Mouse (Mus musculus): ENCODE data around the gene Wscd2. TPM values are rescaled to one million over a fixed set of nuclear protein-coding genes. Genes with fewer than 3 reads are reported as not detected.
"Not testable (repeated sequence)": the region's sequence is repeated elsewhere in the genome, so short reads cannot be mapped to it uniquely, and the experiment has no call there.

The Wscd2 gene
- total RNA-seq, 2 experiments from 2014 or later = 2.7 to 4.6 TPM

- DNase-seq = no peak
These were observed 94.3 kb downstream of the Wscd2 start for GRCm38 (mm10) chr5:113584439-113584838.

DNA sequence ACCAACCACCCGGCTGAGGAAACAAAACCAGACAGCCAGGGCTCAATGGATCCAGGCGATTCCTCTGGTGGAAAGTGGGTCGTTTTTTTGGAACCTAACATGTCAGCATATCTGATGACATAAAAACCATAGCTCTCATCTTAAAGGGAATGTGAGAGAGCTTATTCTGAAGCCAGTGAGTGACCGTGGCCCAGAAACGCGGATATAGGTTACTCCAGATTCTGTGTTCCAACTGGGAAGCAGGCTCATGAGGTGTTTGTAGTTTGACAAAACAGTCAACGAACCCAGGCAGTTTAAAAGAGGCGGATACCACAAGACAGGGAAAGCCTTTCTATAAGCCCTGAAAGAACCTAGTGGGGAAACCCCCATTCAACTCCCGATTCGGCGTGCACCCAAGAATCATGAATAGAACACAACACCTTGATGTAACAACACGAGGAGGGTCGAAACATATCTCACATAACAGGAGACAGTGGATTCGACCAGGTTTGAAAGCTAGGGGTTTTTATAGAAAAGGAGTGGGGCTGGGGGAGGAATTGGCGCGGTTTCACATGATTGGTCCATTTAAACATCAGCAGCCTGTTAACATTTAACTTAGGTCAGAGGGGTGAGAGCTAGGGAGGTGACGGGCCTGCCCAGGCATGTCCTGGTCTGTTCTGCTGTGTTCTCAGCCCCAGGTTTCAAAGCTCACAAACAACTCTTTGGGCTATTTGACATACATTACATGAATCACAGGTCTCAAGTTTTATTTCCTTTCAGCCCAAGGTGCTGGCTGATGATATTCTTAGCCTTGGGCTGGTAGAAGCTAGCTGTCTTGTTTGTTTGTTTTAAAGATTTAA, 95.7 kb downstream of the Wscd2 start:
- not testable (repeated sequence) for DNase-seq

DNA sequence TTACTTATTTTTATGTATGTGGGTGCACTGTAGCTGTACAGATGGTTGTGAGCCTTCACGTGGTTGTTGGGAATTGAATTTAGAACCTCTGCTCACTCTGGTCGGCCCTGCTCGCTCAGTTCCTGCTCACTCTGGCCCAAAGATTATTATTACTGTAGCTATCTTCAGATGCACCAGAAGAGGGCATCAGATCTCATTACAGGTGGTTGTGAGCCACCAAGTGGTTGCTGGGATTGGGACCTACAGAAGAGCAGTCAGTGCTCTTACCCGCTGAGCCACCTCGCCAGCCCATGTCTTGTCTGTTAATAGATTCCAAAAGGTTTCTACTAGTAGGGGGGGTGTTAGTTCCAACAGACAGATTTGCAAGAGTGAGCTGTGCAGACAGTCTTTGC, 96.3 kb downstream of the Wscd2 start:
- not testable (repeated sequence) for DNase-seq

DNA sequence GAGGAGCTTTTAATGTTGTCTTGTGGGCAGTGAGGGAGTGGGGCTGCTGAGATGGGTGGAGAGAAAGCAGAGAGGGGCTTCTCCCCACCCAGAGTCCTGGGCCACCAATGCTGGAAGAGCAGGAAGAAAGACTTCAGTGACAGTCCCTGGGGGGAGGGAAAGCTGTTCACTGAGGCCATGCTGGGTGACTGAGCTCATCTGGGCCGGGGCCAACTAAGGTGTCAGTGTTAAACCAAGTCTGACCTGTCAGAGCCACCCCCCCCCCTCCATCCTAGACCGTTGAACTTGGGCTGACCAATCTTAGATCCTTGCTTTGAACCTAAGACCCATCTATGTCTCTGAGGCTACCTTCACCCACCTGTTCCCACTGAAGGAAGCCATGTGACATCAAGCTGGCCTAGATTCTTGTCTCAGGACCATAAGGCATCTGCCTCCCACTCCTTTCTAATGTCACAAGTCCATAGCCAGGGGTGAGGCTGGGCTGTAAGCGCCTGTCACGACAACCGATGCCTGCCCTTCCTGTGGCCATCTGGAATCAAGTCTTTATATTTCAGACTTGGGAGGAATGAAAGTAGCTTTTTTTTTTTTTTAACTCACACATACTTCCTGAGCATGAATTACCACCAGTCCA, 100.0 kb downstream of the Wscd2 start:
- DNase-seq = no peak

GRCm38 (mm10) chr5:113591166-113591565, 101.0 kb downstream of the Wscd2 start:
- DNase-seq = no peak

GRCm38 (mm10) chr5:113591751-113592230, 101.7 kb downstream of the Wscd2 start:
- no peak for DNase-seq

DNA sequence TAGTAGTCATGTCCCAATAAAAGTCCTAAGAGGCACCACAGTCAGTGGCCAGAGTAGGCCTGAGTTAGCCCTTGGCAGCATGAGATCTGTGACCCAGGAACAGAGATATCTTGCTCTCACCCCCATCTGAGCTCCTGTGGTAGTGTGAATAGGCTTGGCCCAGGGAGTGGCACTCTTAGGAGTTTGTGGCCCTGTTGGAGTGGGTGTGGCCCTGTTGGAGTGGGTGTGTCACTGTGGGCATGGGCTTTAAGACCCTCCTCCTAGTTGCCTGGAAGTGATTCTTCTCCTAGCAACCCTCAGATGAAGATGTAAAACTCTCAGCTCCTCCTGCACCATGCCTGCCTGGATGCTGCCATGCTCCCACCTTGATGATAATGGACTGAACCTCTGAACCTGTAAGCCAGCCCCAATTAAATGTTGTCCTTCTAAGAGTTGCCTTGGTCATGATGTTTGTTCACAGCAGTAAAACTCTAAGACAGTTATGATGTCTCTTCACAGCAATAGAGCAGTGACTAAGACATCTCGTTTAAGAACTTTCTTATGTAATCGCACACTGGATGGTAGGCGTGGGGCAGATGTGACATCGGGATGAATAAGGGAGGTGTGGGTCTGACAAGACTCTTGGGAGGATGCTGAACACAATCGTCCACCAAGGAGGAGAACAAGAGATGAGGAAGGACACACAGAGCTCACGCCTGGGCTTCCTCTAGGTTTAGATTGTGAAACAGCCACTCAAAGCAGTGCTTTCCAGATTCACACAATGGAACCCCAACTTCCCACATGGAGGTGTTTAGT, 104.0 kb downstream of the Wscd2 start:
- DNase-seq = no peak

DNA sequence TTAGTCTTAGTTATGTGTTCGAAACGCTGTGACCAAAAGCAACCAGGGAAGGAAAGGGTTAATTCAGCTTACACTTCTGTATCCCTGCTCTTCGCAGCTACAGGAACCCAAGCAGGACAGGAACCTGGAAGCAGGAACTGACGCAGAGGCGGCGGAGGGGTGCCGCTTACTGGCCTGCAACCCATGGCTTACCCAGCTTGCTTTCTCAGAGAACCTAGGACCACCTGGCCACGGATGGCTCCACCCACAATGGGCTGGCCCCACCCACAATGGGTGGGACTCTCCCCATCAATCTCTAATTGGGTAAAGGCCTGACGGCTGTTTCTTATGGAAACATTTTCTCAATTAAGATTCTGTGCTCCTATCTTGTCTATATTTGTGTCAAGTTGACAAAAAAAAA, 106.1 kb downstream of the Wscd2 start:
- DNase-seq = no peak

GRCm38 (mm10) chr5:113596780-113597353, 106.7 kb downstream of the Wscd2 start:
- no peak for DNase-seq

GRCm38 (mm10) chr5:113600181-113600580, 110.0 kb downstream of the Wscd2 start:
- no peak for DNase-seq

GRCm38 (mm10) chr5:113600803-113601202, 110.7 kb downstream of the Wscd2 start:
- DNase-seq = no peak

DNA sequence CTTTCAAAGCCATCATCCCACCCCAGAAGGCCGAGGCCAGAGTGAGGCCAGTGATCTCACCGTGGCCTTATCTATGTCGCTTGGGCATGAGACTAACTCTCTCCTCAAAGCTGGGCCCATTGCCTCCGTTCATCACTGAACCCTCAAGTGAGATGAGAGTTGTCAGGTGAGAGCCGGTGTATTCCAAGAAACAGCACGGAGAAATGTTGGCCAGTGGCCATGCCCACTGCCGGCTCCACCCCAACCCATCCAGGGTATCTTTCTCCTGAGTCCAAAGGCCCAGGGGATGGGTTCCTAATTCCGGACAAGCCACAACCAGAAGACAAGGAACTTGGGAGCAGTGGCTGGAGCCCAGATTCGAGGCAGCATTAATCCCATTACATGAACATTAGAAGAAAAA, 113.3 kb downstream of the Wscd2 start:
- DNase-seq = no peak

- no peak for DNase-seq
These were observed 114.6 kb downstream of the Wscd2 start for GRCm38 (mm10) chr5:113604758-113605157.

GRCm38 (mm10) chr5:113606121-113606520, 116.0 kb downstream of the Wscd2 start:
- DNase-seq = no peak

GRCm38 (mm10) chr5:113606961-113607785, 117.0 kb downstream of the Wscd2 start:
- peak in 1 of 2 experiments; percentile 19 for DNase-seq

- no peak for DNase-seq
These were observed 117.9 kb downstream of the Wscd2 start for GRCm38 (mm10) chr5:113607941-113608431.

DNA sequence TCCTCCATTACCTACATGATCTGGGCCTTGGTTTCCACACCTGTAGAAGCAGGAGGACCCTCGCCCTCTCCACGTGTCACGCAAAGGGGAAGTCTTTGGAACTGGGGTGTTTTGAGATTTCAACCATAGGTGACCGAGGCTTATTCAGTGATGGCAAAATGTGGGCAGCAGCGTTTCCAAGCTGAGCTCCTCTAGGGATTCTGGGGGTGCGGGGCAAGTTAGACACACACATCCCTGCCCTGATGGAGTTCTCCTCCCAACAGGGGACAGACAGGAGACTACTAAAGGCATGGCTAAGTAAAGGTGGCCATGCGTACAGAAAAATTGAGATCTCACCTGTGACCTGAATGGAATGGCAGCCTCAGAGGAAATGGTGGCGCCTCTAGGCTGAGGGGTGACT, 118.4 kb downstream of the Wscd2 start:
- no peak for DNase-seq

- no peak for DNase-seq
These were observed 119.8 kb downstream of the Wscd2 start for GRCm38 (mm10) chr5:113609891-113610290.

DNA sequence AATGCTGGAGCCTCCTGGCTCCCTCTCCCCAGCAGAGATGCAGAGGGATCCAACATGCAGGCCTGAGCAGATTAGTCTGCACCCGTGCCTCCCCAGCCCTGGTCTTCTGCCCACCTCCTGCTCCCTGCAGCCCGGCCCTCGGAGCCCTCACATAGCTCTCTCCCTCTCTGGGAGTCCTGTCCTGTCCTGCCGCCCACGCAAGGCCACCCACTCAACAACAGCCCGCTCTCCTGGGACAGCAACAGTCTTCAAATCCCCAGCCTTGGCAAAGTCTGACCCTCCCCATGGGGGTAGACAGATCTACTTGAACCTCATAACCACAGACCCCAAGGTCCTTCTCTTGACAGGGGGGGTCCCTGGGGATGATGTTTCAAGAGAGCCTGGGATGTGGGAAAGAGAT, 120.4 kb downstream of the Wscd2 start:
- no peak for DNase-seq

- DNase-seq = no peak
These were observed 121.0 kb downstream of the Wscd2 start for GRCm38 (mm10) chr5:113611131-113611530.

DNA sequence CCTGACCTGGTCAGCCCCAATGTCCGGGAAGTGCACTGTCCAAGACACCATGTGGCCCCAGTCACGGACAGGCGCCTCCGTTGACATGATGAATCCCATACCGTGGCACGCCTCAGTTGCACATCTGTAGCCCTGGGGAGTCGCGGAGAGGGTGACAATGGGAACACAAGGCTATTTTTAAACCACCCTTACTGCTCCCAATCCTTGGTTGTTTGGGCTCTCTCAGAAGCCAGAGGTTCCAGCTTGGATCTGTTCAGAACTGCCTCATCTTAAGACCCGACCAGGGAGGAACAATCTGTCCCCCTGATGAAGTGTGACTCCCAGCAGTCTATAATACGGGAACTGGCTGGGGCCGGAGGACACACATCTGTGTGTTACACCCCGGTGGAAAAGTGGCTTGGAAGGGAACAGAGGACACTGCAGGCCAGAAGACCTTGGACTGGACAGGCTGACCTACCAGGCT, 121.7 kb downstream of the Wscd2 start:
- DNase-seq = no peak
